Mouse (Mus musculus) WW6 (cell line): Measurements from ENCODE around the gene Ugt1a8.
"Not testable (repeated sequence)": the region's sequence is repeated elsewhere in the genome, so short reads cannot be mapped to it uniquely, and the experiment has no call there.

ENCODE experiments used
- DNase-seq: peaks from one replicate; pipeline ENCODE4 v3.0.0-alpha.2; 2013; ENCODE audit warnings: low read depth, low spot score

The Ugt1a8 gene

DNA sequence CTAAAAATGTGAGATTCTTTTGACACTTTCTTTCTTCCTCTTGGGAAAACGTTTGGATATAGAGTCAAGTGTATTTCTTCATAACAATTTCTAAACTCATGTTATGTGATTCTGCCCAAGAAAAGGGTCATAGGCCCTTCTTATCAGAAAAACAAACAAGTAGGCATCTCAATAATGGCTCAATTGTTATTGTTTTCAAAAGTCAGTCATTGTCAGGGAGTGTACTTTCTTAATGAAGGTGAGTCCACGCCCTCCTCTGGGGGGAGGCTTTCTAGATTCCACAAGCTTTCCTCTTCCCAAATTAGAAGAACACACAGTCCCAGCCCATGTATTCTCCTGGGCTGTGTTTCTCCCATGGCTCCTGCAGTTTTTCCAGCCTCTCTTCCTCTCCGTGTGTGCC is at the start of gene Ugt1a8:
Ugt1a8 (plus strand) TSS at position 301 of the 400 bp plus-strand sequence.
- DNase-seq = no peak

DNA sequence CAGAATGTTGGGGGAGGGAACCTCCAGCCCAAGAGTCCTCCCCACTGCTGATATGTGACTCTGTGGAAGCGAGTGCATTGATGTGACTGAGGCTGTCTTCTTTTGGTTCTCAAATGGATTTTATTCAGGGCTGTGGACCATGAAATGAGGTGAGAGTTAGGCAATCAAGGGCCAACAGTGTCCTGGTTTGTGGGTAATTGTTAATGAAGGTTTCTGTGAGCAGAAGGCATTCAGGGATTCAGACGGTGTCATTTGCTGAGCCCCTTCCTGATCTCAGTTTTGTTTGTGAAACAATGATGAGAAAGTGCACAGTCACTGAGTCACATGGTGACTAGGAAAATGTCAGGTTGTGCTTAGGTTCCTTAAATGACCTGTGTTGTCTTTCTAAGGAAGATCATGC is 44.6 kb upstream of the Ugt1a8 start:
- not testable (repeated sequence) for DNase-seq

DNA sequence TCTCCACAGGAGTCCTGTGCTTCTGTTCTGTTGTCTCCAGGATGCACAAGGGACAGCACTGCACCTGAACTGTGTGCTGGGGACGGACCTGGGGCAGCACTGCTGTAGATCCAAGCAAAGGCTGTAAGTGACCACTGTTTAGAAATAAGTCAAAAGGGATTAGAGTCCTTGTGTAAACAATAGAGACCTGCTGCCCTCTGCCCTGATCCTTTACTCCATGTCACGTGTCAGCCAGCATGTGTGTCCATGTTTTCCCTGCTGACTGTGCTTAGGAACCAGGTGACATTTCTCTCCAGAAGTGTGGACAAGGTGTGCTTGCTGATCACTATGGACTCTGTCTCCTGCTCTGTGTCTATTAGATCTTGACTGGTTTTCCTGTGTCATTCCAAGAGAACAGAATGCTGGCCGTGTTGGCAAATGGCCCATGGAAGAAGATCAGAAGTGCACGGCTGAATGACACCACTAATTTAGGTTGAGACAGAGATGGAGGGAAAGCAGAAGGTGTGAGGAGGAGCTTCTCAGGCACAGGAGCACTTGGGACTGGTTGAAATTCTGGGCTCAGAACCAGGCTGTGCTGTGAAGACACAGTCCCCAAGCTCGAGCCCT is 42.7 kb upstream of the Ugt1a8 start:
- DNase-seq = not testable (repeated sequence)

DNA sequence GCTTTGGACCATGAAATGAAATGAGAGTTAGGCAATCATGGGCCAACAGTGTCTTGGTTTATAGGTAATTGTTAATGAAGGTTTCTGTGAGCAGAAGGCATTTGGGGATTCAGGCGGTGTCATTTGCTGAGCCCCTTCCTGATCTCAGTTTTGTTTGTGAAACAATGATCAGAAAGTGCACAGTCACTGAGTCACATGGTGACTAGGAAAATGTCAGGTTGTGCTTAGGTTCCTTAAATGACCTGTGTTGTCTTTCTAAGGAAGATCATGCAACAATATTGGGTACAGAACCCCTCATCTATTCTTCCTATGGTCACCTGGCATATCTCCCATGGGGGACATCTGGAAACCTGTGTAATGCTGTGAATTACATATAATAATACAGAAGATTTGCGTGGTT is 40.2 kb upstream of the Ugt1a8 start:
- not testable (repeated sequence) for DNase-seq

DNA sequence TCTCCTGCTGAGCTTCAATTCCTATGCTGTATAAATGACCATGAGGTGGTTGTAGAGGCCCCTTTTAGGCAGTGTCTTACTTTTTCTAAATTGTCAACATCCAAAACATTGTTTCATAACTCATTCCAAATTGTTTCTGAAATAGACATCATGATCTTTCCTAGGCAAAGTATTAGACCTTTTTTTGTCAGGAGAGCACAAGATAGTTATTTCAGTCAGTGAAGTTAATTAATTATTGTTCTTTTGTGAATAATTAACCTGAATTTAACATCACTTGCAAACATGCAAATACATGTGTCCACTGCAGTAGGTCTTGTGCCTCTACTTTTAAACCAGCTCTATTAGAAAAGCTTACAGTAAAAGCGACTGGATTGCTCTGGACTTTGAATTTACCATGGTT is 32.5 kb upstream of the Ugt1a8 start, which contains the start of gene Ugt1a10:
Ugt1a10 (plus strand) TSS at position 301 of the 400 bp plus-strand sequence.
- DNase-seq = no peak

DNA sequence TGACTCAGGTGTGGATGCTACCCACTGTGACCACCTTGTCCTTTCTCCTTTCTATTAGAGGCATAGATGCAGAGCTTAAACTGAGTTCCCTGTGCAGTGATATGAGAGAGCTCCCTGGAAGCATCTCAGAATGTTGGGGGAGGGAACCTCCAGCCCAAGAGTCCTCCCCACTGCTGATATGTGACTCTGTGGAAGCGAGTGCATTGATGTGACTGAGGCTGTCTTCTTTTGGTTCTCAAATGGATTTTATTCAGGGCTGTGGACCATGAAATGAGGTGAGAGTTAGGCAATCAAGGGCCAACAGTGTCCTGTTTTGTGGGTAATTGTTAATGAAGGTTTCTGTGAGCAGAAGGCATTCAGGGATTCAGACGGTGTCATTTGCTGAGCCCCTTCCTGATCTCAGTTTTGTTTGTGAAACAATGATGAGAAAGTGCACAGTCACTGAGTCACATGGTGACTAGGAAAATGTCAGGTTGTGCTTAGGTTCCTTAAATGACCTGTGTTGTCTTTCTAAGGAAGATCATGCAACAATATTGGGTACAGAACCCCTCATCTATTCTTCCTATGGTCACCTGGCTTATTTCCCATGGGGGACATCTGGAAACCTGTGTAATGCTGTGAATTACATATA is 21.0 kb upstream of the Ugt1a8 start:
- DNase-seq = not testable (repeated sequence)

DNA sequence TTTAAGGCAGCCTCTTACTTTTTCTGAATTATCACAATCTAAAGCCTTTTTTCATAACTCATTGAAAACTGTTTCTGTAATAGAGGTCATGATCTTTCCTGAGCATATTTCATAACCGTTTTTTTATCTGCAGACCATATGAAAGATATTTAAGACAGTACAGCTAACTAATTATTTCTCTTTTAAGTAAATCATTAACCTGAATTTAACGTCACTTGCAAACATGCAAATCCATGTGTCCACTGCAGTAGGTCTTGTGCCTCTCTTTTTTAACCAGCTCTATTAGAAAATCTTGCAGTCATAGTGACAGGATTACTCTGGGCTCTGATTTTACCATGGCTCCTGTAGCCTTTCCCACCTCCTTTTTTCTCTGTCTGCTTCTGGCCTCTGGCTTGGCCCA is 17.1 kb upstream of the Ugt1a8 start, which contains the start of gene Ugt1a9:
Ugt1a9 (plus strand) TSS at position 306 of the 400 bp plus-strand sequence.
- DNase-seq = no peak

DNA sequence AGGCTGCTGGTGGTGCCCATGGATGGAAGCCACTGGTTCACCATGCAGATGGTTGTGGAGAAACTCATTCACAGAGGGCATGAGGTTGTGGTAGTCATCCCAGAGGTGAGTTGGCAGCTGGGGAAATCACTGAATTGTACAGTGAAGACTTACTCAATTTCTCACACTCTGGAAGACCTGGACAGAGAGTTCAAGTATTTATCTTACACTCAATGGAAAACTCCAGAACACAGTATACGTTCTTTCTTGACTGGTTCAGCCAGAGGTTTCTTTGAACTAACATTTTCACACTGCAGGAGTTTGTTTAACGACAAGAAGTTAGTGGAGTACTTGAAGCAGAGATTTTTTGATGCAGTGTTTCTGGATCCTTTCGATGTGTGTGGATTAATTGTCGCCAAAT is 16.7 kb upstream of the Ugt1a8 start:
- DNase-seq = no peak

DNA sequence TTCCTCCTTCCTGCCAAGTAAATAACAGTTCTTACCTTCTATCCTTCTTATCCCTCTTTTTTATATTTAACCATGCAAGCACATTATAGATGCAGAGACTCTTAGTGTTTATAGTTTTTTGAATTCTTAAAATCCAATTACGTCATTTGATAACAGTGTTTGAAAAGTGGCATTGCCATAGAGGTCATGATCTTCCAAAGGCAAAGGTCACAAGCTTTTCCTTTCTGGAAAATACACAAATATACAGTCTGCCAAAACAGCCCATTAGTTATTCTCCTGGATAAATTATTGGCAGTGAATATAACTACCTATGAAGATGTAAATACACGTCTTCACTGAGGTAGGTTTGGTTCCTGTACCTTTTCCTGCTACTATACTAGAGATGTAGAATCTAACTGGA is 13.1 kb upstream of the Ugt1a8 start:
- no peak for DNase-seq

DNA sequence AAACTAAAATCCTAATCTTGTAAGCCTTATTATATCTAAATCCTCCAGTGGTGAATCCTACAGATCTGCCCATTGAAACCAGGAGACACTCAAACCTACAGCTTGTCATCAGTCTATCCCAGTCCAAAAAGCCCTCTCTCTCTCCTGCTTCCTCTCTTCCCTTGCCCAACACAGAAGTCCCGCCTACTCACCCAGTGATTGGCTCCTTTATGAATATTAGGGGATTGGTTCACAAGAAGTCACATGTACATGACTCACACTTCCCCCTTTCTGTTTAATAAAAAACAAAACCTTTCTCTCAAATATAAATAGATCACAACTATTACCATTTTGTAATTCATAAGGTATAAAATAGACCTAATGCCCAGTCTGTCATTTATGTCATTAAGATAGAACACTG is 10.5 kb upstream of the Ugt1a8 start:
- no peak for DNase-seq

DNA sequence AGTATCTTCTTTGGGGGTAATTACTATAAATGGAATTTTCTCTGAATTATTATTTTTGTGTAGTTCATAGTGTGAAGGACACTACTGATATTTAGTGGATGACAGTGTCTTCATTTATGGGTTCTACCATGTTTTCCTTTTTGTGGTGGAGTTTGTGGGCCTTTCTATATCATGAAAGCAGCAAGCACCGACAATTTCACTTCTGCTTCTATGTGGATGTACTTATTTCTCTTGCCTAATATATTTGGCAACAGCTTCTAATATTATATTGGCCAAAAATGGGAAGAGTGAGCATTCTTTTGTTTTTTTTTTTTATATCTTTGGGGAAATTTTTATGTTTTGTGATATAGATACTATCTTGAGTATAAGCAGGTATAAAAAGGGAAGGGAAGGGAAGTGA is 5.9 kb upstream of the Ugt1a8 start:
- DNase-seq = no peak

DNA sequence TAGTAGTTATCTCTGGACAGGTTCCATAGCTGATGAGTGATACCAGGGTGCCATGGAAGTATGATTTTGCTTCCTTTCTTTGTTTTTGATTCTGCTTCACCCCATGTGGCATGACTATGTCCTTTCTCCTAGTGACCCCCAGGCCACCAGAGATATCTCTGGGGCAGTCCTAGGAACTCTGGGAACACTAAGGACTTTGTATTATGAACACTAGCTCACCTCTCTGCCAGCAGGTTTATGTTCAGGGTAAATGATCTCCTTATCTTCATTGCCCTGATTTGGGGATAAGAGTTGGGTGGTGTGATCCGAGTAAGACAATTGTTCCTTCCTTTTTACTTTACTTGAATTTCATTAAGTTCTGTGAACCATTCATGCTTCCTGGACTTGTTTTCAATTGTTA is 1.5 kb upstream of the Ugt1a8 start:
- no peak for DNase-seq

DNA sequence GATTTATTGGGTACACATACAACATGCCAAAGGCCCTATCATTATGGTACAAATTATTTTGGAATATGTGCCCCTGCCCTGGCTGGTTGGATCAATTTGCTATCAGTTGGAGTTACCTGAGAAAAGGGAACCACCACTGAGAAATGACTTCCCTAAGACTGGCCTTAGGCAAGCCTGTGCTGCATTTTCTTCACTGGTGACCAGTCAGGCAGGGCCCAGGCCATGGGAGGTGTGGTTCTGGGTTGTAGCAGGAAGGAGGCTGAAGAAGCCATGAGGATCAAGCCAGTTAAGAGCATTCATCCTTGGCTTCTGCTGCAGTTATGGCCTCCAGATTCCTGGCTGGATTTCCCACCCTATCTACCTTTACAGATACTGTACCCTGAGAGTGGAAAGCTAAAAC is 4.7 kb downstream of the Ugt1a8 start:
- DNase-seq = no peak

DNA sequence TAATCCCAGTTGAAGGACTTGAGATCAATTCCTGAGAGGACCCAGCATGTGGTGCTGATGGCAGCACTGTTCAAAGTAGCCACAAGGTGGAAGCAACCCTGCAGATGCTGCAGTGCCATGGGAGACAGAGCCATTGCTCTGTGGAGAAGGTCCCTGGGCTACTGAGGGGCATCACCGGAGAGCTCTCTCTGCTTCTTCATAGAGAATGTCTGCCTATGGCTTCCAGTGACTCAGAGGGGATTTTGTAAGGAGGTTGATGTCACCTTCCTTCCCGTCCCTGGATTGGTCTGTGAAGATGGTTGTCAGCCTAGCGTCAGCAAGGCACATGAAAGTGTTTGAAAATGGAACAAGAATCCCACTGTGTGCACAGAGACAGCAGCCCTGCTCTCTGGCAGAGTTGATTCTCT is 6.7 kb downstream of the Ugt1a8 start:
- DNase-seq = not testable (repeated sequence)

DNA sequence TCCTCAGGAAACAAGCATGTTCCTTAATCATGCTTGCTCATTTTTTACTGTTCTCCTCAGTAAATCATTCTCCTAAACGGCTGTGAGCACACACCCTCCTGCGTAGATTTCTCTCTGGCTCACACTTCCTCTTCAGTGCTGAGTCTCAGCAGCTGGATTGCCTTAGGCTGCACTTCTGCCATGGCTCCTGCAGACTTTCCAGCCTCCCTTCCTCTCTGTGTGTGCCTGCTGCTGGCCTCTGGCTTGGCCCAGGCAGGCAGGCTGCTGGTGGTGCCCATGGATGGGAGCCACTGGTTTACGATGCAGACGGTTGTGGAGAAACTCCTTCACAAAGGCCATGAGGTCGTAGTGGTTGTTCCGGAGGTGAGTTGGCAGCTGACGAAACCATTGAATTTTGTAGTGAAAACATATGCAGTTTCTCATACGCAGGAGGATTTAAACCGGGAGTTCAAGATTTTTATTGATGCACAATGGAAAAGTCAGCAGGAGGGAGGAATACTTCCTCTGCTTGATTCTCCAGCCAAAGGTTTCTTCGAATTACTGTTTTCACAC is 7.4 kb downstream of the Ugt1a8 start, which contains the start of gene Ugt1a7c:
Ugt1a7c (plus strand) TSS at position 122 of the 552 bp plus-strand sequence.
- no peak for DNase-seq

DNA sequence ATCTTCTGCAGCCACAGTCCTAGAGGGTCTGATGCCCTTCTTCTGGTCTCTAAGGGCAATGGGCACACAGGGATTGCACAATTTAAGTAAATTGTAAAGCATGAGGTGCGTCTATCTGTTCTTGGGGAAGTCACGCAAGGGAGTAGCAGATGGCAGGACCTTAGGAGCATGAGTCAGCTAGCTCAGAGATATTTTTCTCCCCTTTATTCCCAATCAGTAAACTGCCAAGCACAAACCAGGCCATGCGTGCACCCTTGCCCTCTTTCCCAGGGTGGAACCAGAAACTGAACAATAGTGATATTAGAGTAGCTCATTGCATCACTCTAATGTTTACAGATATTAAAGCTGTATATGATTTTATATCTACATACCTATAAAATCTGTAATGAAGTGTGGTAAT is 10.9 kb downstream of the Ugt1a8 start:
- DNase-seq = not testable (repeated sequence)

DNA sequence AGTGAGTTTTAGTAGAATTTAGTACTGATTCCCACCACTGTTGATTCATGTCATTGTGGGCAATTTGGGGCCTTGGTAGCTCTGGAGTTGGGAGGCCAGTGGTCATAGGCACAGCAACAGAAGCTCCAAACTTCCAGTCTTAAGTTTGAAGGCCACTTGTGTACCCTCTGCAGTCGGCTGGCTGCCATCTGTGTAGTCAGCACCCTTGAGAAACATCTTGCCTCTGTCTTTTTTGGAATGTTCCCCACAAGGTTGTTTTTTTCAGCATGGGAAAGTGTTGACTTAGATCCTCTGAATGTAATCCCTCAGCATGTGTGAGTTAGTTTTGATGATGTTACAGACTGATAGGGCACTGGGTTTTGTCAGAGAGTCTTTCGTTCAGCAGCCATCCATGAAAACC is 12.1 kb downstream of the Ugt1a8 start:
- not testable (repeated sequence) for DNase-seq

DNA sequence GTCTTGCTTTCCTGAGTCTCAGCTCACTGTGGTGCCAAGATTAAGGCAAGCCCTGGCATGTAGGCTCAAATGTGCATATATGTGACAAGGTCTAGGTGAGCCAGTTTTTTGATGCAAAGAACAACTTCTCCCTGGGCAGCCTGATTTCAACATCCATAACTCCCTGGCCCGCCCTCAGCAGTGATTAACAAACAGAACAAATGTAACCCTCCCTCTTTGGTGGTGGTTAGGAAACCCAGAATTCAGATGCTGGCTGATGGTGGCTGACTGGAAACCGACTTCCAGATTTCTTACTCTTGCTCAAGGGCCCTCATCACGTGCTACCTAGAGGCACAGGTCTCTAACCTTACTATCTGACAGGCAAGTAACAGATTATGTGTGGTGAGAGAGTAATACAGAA is 15.4 kb downstream of the Ugt1a8 start, which contains the start of gene Ugt1a6b:
Ugt1a6b (plus strand) TSS at position 234 of the 400 bp plus-strand sequence.
- DNase-seq = not testable (repeated sequence)

DNA sequence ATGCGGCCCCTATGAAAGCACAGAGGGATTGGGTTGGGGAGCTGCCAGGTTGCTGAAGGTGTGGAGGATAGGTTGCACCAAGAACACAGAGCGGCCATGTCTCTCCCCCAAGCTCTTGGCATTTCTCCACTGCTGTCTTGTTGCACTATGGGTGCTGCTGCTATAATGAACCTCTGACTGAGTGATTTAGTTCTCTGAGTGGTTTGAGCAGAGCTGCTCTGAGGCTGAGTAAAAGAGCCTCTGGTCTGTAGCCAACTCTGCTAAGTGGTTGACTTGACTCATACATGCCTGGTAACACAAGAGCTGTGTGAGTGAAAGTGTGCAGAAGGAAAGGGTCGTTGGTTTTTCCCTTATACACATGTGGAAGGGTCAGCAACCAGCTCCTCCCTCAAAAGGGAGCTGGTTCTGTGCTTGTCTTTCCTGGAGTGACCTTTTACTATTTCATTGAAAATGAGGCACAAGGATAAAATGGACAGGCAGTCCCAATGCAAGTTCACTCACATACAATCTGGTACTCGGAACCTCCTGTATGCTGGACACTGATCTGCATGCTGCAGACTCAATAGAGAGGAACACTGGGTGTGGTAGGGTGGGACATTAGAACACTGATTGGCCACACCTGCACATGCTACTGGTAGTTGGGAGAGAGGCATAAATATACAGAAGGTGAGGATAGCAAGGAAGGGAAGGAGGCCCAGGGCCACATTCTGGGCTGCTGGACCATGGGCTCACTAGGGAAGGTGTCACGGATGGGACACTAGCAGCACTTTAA is 16.3 kb downstream of the Ugt1a8 start:
- DNase-seq = not testable (repeated sequence)

DNA sequence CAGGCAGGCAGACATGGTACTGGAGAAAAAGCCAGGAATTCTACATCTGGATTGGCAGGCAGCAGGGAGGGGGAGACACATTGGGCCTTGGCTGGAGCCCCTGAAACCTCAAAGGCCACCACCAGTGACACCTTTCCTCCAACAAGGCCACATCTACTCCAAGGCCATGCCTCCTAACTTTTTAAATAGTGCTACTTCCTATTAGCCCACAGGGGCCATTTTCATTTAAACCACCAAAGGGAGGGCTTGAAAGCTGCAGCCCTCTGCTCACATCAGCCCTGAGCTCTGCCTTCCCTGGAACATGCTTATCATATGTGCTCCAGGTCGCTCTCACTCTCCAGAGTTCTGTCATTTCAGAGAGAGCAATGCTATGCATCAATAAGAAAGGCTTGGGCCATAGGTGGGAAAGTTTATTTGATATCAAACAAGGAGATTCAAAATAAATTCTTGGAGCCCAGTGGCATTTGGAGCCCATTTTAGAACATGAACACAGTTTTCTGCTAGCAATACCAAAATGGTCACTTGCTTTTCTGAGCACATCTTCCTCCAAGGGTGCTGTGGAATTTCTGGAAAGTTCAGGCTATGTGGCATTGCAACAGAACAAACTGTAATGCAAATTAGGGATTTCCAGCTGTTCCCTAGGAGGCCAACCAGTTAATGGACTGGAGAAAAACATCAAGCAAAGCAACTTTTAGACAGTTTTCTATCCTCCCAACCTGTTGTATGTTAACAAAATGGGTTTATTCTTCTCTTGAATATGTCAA is 17.2 kb downstream of the Ugt1a8 start:
- no peak for DNase-seq

DNA sequence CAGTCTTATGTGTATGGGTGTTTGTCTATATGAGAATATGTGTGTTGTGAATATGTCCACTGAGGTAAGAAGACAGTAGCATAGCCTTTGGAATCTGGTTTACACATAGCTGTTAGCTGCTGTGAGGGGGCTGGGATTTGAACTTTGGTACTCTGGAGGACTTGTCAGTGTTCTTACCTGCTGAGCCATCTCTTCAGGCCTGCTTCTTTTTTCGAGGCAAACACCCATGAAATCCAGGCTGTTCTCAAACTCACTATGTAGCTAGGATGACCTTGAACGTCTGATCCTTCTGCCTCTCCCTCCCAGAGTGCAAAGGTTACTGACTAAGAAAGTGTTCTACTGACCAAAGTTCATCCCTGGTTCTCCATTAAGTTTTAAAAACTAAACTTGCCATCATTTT is 18.0 kb downstream of the Ugt1a8 start:
- no peak for DNase-seq
